In genomic region chr2:45736278-45736677, GRCm38 (mm10) we compare ENCODE assay signal across 20 mouse cellular contexts.
DNase-seq lines count a peak whose midpoint lies in the region; ATAC-seq and TF ChIP-seq lines count a peak whose summit lies in the region.
"Had no signal": no experiment of that assay in that cellular context is flagged by ENCODE, and none has a peak within 500 bp of the region (broad histone marks: within the 10 kb centered on the region; RNA-seq: fewer than 3 reads in every experiment).

No protein-coding gene starts in this region.

- WGBS in hindbrain, embryonic 11.5 days = 23% methylated on average over 2 of the region's 2 CpGs
- 28% methylated on average over 2 of the region's 2 CpGs for WGBS in hindbrain, embryonic 12.5 days
- WGBS in lung, adult 2 months = 75% methylated on average over 2 of the region's 2 CpGs

- H3K79me2 ChIP-seq in CH12.LX (replicated peaks; ENCODE audit: control insufficient read depth, extremely low read depth, insufficient read depth, poor library complexity, severe bottlenecking) = no peaks in the 10 kb centered on the region

- H3K4me3 ChIP-seq in hindbrain, embryonic 11.5 days (ENCODE audit: low read depth, low read length) = no peak overlapping the region
- H3K4me3 ChIP-seq in hindbrain, embryonic 12.5 days = no peak overlapping the region
- no peak overlapping the region for H3K4me3 ChIP-seq in CH12.LX (replicated peaks in 1 of 3; ENCODE audit: low read depth in 2 of 3, low read length in 2 of 3, poor library complexity in 1 of 3)
- H3K4me3 ChIP-seq in lung, adult 2 months (replicated peaks; ENCODE audit: extremely low read depth, low read depth, low read length) = no peak overlapping the region
- H3K4me3 ChIP-seq: embryonic facial prominence, embryonic 13.5 days; gastrocnemius, adult 2 months; hindbrain, embryonic 13.5 days; liver, embryonic 15.5 days; neural tube, embryonic 13.5 days had no signal

- dilution Hi-C loops in CH12.LX (cut with MboI; ENCODE audit: extremely low pct_ligation_motif_present, extremely low pct_unique_long_range_greater_than_20kb, low sequenced_read_pairs) = no loop called here

- H3K4me2 ChIP-seq in hindbrain, embryonic 11.5 days (replicated peaks; ENCODE audit: low read depth, low read length) = no peak overlapping the region
- no peak overlapping the region for H3K4me2 ChIP-seq in hindbrain, embryonic 12.5 days (replicated peaks)
- H3K4me2 ChIP-seq in CH12.LX (ENCODE audit: insufficient read depth, low read depth, poor library complexity, severe bottlenecking) = no peak overlapping the region
- H3K4me2 ChIP-seq: embryonic facial prominence, embryonic 13.5 days; hindbrain, embryonic 13.5 days; liver, embryonic 15.5 days; neural tube, embryonic 13.5 days had no signal

- H3K9ac ChIP-seq in hindbrain, embryonic 11.5 days (ENCODE audit: low read depth, low read length) = no peak overlapping the region
- no peak overlapping the region for H3K9ac ChIP-seq in hindbrain, embryonic 12.5 days
- no peak overlapping the region for H3K9ac ChIP-seq in CH12.LX (ENCODE audit: insufficient read depth, low read depth)
- H3K9ac ChIP-seq: embryonic facial prominence, embryonic 13.5 days; hindbrain, embryonic 13.5 days; liver, embryonic 15.5 days; neural tube, embryonic 13.5 days had no signal

- no peak for TF ChIP-seq CTCF in CH12.LX (conservative IDR thresholded peaks at IDR 0.05 in 1 of 2, IDR thresholded peaks at IDR 0.05 in 1 of 2; ENCODE audit: low read depth in 2 of 2, low read length in 2 of 2)
- no peak for TF ChIP-seq CTCF in lung, adult 2 months (IDR thresholded peaks at IDR 0.05; ENCODE audit: insufficient read depth, low read length)

- TF ChIP-seq RAD21 in CH12.LX (IDR thresholded peaks at IDR 0.05; ENCODE audit: low read depth, low read length) = no peak

- H3K9me3 ChIP-seq in hindbrain, embryonic 11.5 days (ENCODE audit: control insufficient read depth, low read length) = no peaks in the 10 kb centered on the region
- H3K9me3 ChIP-seq in hindbrain, embryonic 12.5 days (replicated peaks) = no peaks in the 10 kb centered on the region
- H3K9me3 ChIP-seq in CH12.LX (replicated peaks; ENCODE audit: low read length) = no peaks in the 10 kb centered on the region
- H3K9me3 ChIP-seq: embryonic facial prominence, embryonic 13.5 days; hindbrain, embryonic 13.5 days; liver, embryonic 15.5 days; neural tube, embryonic 13.5 days had no signal

- TF ChIP-seq POLR2A in CH12.LX (IDR thresholded peaks at IDR 0.05; ENCODE audit: low read depth, low read length) = no peak
- TF ChIP-seq POLR2A in lung, adult 2 months (IDR thresholded peaks at IDR 0.05; ENCODE audit: borderline replicate concordance, extremely low read depth, low read depth, low read length) = no peak

- DNase-seq in hindbrain, embryonic 11.5 days (ENCODE audit: low spot score) = peak; percentile 34
- DNase-seq in CH12.LX (ENCODE audit: extremely low read depth) (peak; percentile 17), ZHBTc4 (ENCODE audit: low read depth, low spot score) (peak; percentile 76)
- no peak for DNase-seq in right cerebral cortex, adult 2 months (ENCODE audit: low spot score in 2 of 2)
- DNase-seq in lung, adult 2 months = no peak
- no peak for DNase-seq in gastrocnemius, adult 18-20 months (ENCODE audit: low spot score)
- DNase-seq: adrenal gland, postnatal 10 days; cerebellum, adult 11-12 months; cerebellum, postnatal 36 days; gastrocnemius, adult 2 months; heart, adult 18-20 months; lung, postnatal 14 days; right cerebral cortex, postnatal 4 days; thymus, postnatal 36 days had no signal

- H3K36me3 ChIP-seq in hindbrain, embryonic 11.5 days (ENCODE audit: control insufficient read depth, insufficient read depth, low read length) = no peaks in the 10 kb centered on the region
- no peaks in the 10 kb centered on the region for H3K36me3 ChIP-seq in hindbrain, embryonic 12.5 days
- H3K36me3 ChIP-seq in CH12.LX (replicated peaks in 1 of 2; ENCODE audit: control insufficient read depth in 1 of 2, insufficient read depth in 1 of 2, low read length in 1 of 2) = no peaks in the 10 kb centered on the region
- H3K36me3 ChIP-seq: embryonic facial prominence, embryonic 13.5 days; hindbrain, embryonic 13.5 days; liver, embryonic 15.5 days; neural tube, embryonic 13.5 days had no signal

- in situ Hi-C loops in CH12.LX (cut with MboI; ENCODE audit: low pct_ligation_motif_present, low pct_unique_long_range_greater_than_20kb, low sequenced_read_pairs) = no loop called here

- H3K4me1 ChIP-seq in hindbrain, embryonic 11.5 days (replicated peaks; ENCODE audit: control insufficient read depth, insufficient read depth, low read length) = no peaks in the 10 kb centered on the region
- H3K4me1 ChIP-seq in hindbrain, embryonic 12.5 days = no peaks in the 10 kb centered on the region
- H3K4me1 ChIP-seq in CH12.LX (ENCODE audit: control insufficient read depth in 1 of 2, insufficient read depth in 2 of 2) = peaks cover 0 to 7% of the 10 kb centered on the region in 2 experiments; a peak in 2 of 4 replicates
- no peaks in the 10 kb centered on the region for H3K4me1 ChIP-seq in lung, adult 2 months (ENCODE audit: control insufficient read depth, insufficient read depth, low read length)
- H3K4me1 ChIP-seq: embryonic facial prominence, embryonic 13.5 days; hindbrain, embryonic 13.5 days; liver, embryonic 15.5 days; neural tube, embryonic 13.5 days had no signal

- ATAC-seq in hindbrain, embryonic 11.5 days (ENCODE audit: low FRiP score) = peak; percentile 88
- ATAC-seq in hindbrain, embryonic 12.5 days (ENCODE audit: low FRiP score) = no peak
- ATAC-seq in granulocyte monocyte progenitor cell, adult 5-6 weeks (replicated peaks; ENCODE audit: poor library complexity, severe bottlenecking) = peak; percentile 46

- no peak overlapping the region for H3K27ac ChIP-seq in hindbrain, embryonic 11.5 days (ENCODE audit: low read depth, low read length)
- no peak overlapping the region for H3K27ac ChIP-seq in hindbrain, embryonic 12.5 days
- H3K27ac ChIP-seq in CH12.LX (ENCODE audit: insufficient read depth, low read depth) = no peak overlapping the region
- H3K27ac ChIP-seq: embryonic facial prominence, embryonic 13.5 days; gastrocnemius, adult 2 months; hindbrain, embryonic 13.5 days; liver, embryonic 15.5 days; neural tube, embryonic 13.5 days had no signal

- no peaks in the 10 kb centered on the region for H3K27me3 ChIP-seq in hindbrain, embryonic 11.5 days (ENCODE audit: control insufficient read depth, insufficient read depth, low read length)
- no peaks in the 10 kb centered on the region for H3K27me3 ChIP-seq in hindbrain, embryonic 12.5 days
- H3K27me3 ChIP-seq in CH12.LX (replicated peaks) = no peaks in the 10 kb centered on the region
- H3K27me3 ChIP-seq: embryonic facial prominence, embryonic 13.5 days; hindbrain, embryonic 13.5 days; liver, embryonic 15.5 days; neural tube, embryonic 13.5 days had no signal

- TF ChIP-seq EP300 in CH12.LX (IDR thresholded peaks at IDR 0.05; ENCODE audit: low read length) = no peak

TF ChIP-seq in CH12.LX, 34 proteins besides CTCF, POLR2A, EP300 and RAD21:
- TF ChIP-seq UBTF (IDR thresholded peaks at IDR 0.05; ENCODE audit: low read depth, low read length) = no peak
- TF ChIP-seq JUN (IDR thresholded peaks at IDR 0.05; ENCODE audit: insufficient read depth, low read depth, low read length) = no peak
- TF ChIP-seq NRF1 (IDR thresholded peaks at IDR 0.05; ENCODE audit: low read depth, low read length) = no peak
- TF ChIP-seq USF1 (IDR thresholded peaks at IDR 0.05; ENCODE audit: low read depth, low read length) = no peak
- TF ChIP-seq RCOR1 (conservative IDR thresholded peaks at IDR 0.05; ENCODE audit: low read depth, low read length) = no peak
- no peak for TF ChIP-seq MAX (IDR thresholded peaks at IDR 0.05; ENCODE audit: low read length)
- peak; percentile 60; the same call in 1 of the 2 replicates for TF ChIP-seq SIN3A (IDR thresholded peaks at IDR 0.05; ENCODE audit: low read length)
- no peak for TF ChIP-seq ZKSCAN1 (IDR thresholded peaks at IDR 0.05; ENCODE audit: borderline replicate concordance, low read depth, low read length)
- TF ChIP-seq JUND (conservative IDR thresholded peaks at IDR 0.05; ENCODE audit: low read depth, low read length) = no peak
- no peak for TF ChIP-seq MYC (IDR thresholded peaks at IDR 0.05; ENCODE audit: low read depth, low read length)
- TF ChIP-seq ZNF384 (IDR thresholded peaks at IDR 0.05; ENCODE audit: low read depth, low read length) = peak; percentile 48; the same call in 1 of the 2 replicates
- TF ChIP-seq E2F4 (IDR thresholded peaks at IDR 0.05; ENCODE audit: insufficient replicate concordance, low read depth, low read length) = no peak
- no peak for TF ChIP-seq CHD1 (IDR thresholded peaks at IDR 0.05; ENCODE audit: low read depth, low read length)
- no peak for TF ChIP-seq ELF1 (IDR thresholded peaks at IDR 0.05; ENCODE audit: low read depth, low read length)
- no peak for TF ChIP-seq CHD2 (IDR thresholded peaks at IDR 0.05; ENCODE audit: low read length)
- TF ChIP-seq KAT2A (IDR thresholded peaks at IDR 0.05; ENCODE audit: insufficient replicate concordance, low read length) = no peak
- no peak for TF ChIP-seq BHLHE40 (IDR thresholded peaks at IDR 0.05; ENCODE audit: low read depth, low read length)
- TF ChIP-seq ZC3H11A (IDR thresholded peaks at IDR 0.05; ENCODE audit: low read depth, low read length) = no peak
- no peak for TF ChIP-seq TCF12 (IDR thresholded peaks at IDR 0.05; ENCODE audit: low read depth, low read length)
- TF ChIP-seq PAX5 (IDR thresholded peaks at IDR 0.05; ENCODE audit: low read length) = no peak
- no peak for TF ChIP-seq GABPA (IDR thresholded peaks at IDR 0.05; ENCODE audit: insufficient replicate concordance, low read depth, low read length)
- TF ChIP-seq ETS1 (conservative IDR thresholded peaks at IDR 0.05; ENCODE audit: low read depth, low read length) = peak; percentile 64; the same call in 1 of the 2 replicates
- TF ChIP-seq POLR2AphosphoS2 (IDR thresholded peaks at IDR 0.05; ENCODE audit: low read depth, low read length) = no peak

Comparison
In these comparisons a context has a peak if more than half of its experiments do, and no peak if none do; other contexts are left out.
1. DNase-seq: peak in hindbrain, embryonic 11.5 days (single experiment), CH12.LX (single experiment) and ZHBTc4 (single experiment); none in right cerebral cortex, adult 2 months (0 of 2), lung, adult 2 months (single experiment) and gastrocnemius, adult 18-20 months (single experiment).